8 mouse cellular contexts compared by ENCODE assay signal in the genomic region with DNA sequence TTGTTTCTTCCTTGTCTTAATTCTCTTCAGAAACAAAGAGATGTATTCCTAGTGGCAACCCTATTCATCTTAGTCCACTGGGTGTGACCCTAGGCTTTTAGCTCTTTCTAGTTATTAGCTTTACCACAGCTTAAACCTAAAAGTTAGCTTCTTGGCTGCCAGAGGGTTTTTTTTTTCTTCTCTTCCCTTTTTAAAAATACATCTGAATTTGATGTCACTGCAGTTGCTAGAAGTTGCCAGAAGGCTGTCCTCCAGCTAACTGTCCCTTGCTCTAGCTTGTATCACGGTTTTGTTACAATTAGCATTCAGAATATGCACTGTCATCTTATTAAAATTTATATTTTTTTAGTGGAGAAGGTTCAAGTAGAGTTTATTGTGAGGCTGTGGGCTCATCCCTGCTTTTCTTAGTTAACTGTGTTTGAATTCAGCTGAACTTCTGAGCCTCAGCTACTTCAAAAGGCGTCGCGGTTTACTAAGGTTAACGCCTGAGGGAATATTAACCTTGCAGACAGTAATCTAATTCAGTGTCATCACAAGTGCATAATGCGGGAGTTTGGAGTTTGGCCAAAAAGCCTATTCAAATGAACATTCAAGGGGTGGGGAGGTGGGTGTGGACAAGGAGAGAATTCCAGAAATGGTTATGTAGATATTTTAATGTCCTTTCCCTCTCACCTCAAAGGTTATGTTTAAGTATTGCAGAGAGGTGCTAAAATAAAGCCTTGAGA. TPM values are rescaled to one million over a fixed set of nuclear protein-coding genes. Genes with fewer than 3 reads are reported as not detected.
DNase-seq lines count a peak whose midpoint lies in the region; ATAC-seq and TF ChIP-seq lines count a peak whose summit lies in the region.

No protein-coding gene starts in this region.

- WGBS in midbrain, embryonic 14.5 days = 24% methylated on average over 6 of the region's 6 CpGs

- peak overlapping the region; percentile 94; the same call in 1 of the 2 replicates for H3K9ac ChIP-seq in midbrain, embryonic 14.5 days (replicated peaks; ENCODE audit: low read length)

- peaks cover 17% of the 10 kb centered on the region for H3K4me1 ChIP-seq in midbrain, embryonic 14.5 days (ENCODE audit: control insufficient read depth, insufficient read depth, low read length)

- H3K4me3 ChIP-seq in layer of hippocampus, adult 2 months = no peak overlapping the region; the same call in 1 of the 2 replicates
- peak overlapping the region; percentile 86 for H3K4me3 ChIP-seq in midbrain, embryonic 14.5 days (replicated peaks; ENCODE audit: low read depth, low read length)

- H3K27me3 ChIP-seq in midbrain, embryonic 14.5 days (ENCODE audit: control insufficient read depth, insufficient read depth, low read length) = no peaks in the 10 kb centered on the region

- H3K9me3 ChIP-seq in midbrain, embryonic 14.5 days (ENCODE audit: control insufficient read depth, low read length) = no peaks in the 10 kb centered on the region

- ATAC-seq in midbrain, embryonic 14.5 days (ENCODE audit: low FRiP score, low TSS enrichment) = no peak
- ATAC-seq in megakaryocyte progenitor cell, adult 5-6 weeks (replicated peaks; ENCODE audit: poor library complexity) = no peak

- no peak for TF ChIP-seq POLR2A in brain, embryonic 14.5 days (IDR thresholded peaks at IDR 0.05; ENCODE audit: borderline replicate concordance, extremely low read depth, insufficient read depth, insufficient read length, poor library complexity, severe bottlenecking)

- DNase-seq in layer of hippocampus, adult 2 months (ENCODE audit: low spot score in 2 of 2) = no peak
- no peak for DNase-seq in layer of hippocampus, adult 18-20 months (ENCODE audit: low spot score in 2 of 2)
- DNase-seq in brain, embryonic 14.5 days (ENCODE audit: low read depth) = peak; percentile 80
- DNase-seq in kidney, adult 18-20 months = peak; percentile 18
- DNase-seq in midbrain, embryonic 14.5 days = peak; percentile 60
- no peak for DNase-seq in urinary bladder, adult 2 months (ENCODE audit: low spot score)
- DNase-seq in lung, postnatal 4 days = no peak

- H3K27ac ChIP-seq in layer of hippocampus, adult 2 months = peak overlapping the region; percentile 95; the same call in 1 of the 2 replicates
- peak overlapping the region; percentile 96 for H3K27ac ChIP-seq in midbrain, embryonic 14.5 days (replicated peaks; ENCODE audit: low read depth, low read length)

- TF ChIP-seq CTCF in layer of hippocampus, adult 2 months (conservative IDR thresholded peaks at IDR 0.05) = peak; percentile 37; the same call in 1 of the 2 replicates
- no peak for TF ChIP-seq CTCF in brain, embryonic 14.5 days (IDR thresholded peaks at IDR 0.05; ENCODE audit: borderline replicate concordance, extremely low read depth, insufficient read depth, insufficient read length)

- H3K4me2 ChIP-seq in midbrain, embryonic 14.5 days (ENCODE audit: low read length) = peak overlapping the region; percentile 97

- no peaks in the 10 kb centered on the region for H3K36me3 ChIP-seq in midbrain, embryonic 14.5 days (ENCODE audit: control insufficient read depth, insufficient read depth, low read length)

RNA-seq across cellular contexts. Expression of gene Zfp148, which starts 1.3 kb away (rescaled TPM):
- total RNA-seq in layer of hippocampus, adult 2 months (2021) = 100 to 1,000 TPM; 161 to 166 TPM
- 100 to 1,000 TPM; 166 to 179 TPM for total RNA-seq in layer of hippocampus, adult 18-20 months (2021)
- polyA plus RNA-seq in brain, embryonic 14.5 days (2012; rRNA removed) = 23.7 and 30.8 TPM in 2 replicates
- 48.3 and 51.1 TPM in 2 replicates for polyA plus RNA-seq in midbrain, embryonic 14.5 days (2014; fragmentation: Nextera tagmentation; extraction: Ambion mirVana)
- total RNA-seq in megakaryocyte progenitor cell, adult 5-6 weeks (2015) = 67.0 and 73.5 TPM in 2 replicates
- total RNA-seq in megakaryocyte progenitor cell, adult 5-6 weeks (2017) = 29.4 and 30.3 TPM in 2 replicates
- polyA plus RNA-seq in urinary bladder, adult 2 months (2012; rRNA removed) = 19.4 and 21.4 TPM in 2 replicates

Comparison
In these comparisons a context has a peak if more than half of its experiments do, and no peak if none do; other contexts are left out.
1. DNase-seq: peak in brain, embryonic 14.5 days (single experiment), kidney, adult 18-20 months (single experiment) and midbrain, embryonic 14.5 days (single experiment); none in layer of hippocampus, adult 2 months (0 of 2), layer of hippocampus, adult 18-20 months (0 of 2), urinary bladder, adult 2 months (single experiment) and lung, postnatal 4 days (0 of 2).